Mouse (Mus musculus) embryonic facial prominence, embryonic 13.5 days (tissue): ENCODE measurements around the gene Grwd1. TPM values are rescaled to one million over a fixed set of nuclear protein-coding genes. Genes with fewer than 3 reads are reported as not detected.
A peak's percentile ranks its signal among the peaks of the same experiment; 100 is the strongest.

Experiments used
- ATAC-seq: fragments of 200-750 bp; cut with Nextera tagmentation; 2 replicates; pipeline ENCODE4 v1.8.0; 2017; ENCODE audit warnings: low read depth; ENCODE audit not compliant: insufficient number of reproducible peaks, insufficient read depth, low FRiP score, low TSS enrichment
- H3K27ac ChIP-seq: fragments of 300-500 bp; sonication (generic); 2 replicates; pipeline ENCODE4 v1.5.1; 2015; ENCODE audit warnings: moderate library complexity, mild to moderate bottlenecking, inconsistent platforms
- H3K27me3 ChIP-seq: fragments of 300-500 bp; sonication (generic); 2 replicates; pipeline ENCODE4 v1.6.1; 2015; ENCODE audit warnings: mild to moderate bottlenecking, inconsistent platforms
- H3K36me3 ChIP-seq: fragments of 300-500 bp; sonication (generic); 2 replicates; pipeline ENCODE4 v1.6.1; 2015; ENCODE audit warnings: mild to moderate bottlenecking, inconsistent platforms
- H3K4me1 ChIP-seq: fragments of 300-500 bp; sonication (generic); 2 replicates; pipeline ENCODE4 v1.6.1; 2015; ENCODE audit warnings: inconsistent platforms
- H3K4me2 ChIP-seq: fragments of 300-500 bp; sonication (generic); 2 replicates; pipeline ENCODE4 v1.6.1; 2015; ENCODE audit warnings: moderate library complexity, mild to moderate bottlenecking, inconsistent platforms
- H3K4me3 ChIP-seq: fragments of 300-500 bp; sonication (generic); 2 replicates; pipeline ENCODE4 v1.5.1; 2015; ENCODE audit warnings: mild to moderate bottlenecking, inconsistent platforms
- H3K9ac ChIP-seq: fragments of 300-500 bp; sonication (generic); 2 replicates; pipeline ENCODE4 v1.6.1; 2015; ENCODE audit warnings: mild to moderate bottlenecking, inconsistent platforms
- H3K9me3 ChIP-seq: fragments of 300-500 bp; sonication (generic); 2 replicates; pipeline ENCODE4 v1.6.1; 2016; ENCODE audit warnings: inconsistent platforms
- WGBS: fragments of 180-500 bp; shearing (Covaris S2); methylation state at CpG from one replicate; pipeline ENCODE4 v1.1.7; 2015; ENCODE audit warnings: mixed read lengths; 5-methylcytosine and 5-hydroxymethylcytosine counted together
- polyA plus RNA-seq: library from polyadenylated mRNA; unstranded; fragments of >200 nt; fragmentation: Nextera tagmentation; extraction: Ambion mirVana; gene quantifications from 2 replicates; pipeline ENCODE4 v1.2.1, GENCODE M21; 2015

Grwd1 gene
- polyA plus RNA-seq, 1 experiment from 2014 or later = 74.0 TPM

GRCm38 (mm10) chr7:45796950-45797349 lies 33.8 kb downstream of the Grwd1 start:
- Histone ChIP-seq H3K9me3 (no peaks in the 10 kb centered on the region), H3K27me3 (peaks cover 40% of the 10 kb centered on the region), H3K27ac (no peak overlapping the region), H3K9ac (peak overlapping the region; percentile 78), H3K4me3 (no peak overlapping the region), H3K4me1 (peaks cover 34% of the 10 kb centered on the region), H3K36me3 (peaks cover 45% of the 10 kb centered on the region), H3K4me2 (peak overlapping the region; percentile 87; the same call in 1 of the 2 replicates)
- no peak for ATAC-seq
- 45% methylated on average over 6 of the region's 6 CpGs for WGBS

GRCm38 (mm10) chr7:45794971-45795370 lies 35.8 kb downstream of the Grwd1 start:
- WGBS = 95% methylated on average over 28 of the region's 29 CpGs
- Histone ChIP-seq H3K9me3 (no peaks in the 10 kb centered on the region), H3K36me3 (peaks cover 60% of the 10 kb centered on the region), H3K4me3 (no peak overlapping the region), H3K27ac (no peak overlapping the region), H3K4me2 (no peak overlapping the region), H3K4me1 (peaks cover 20% of the 10 kb centered on the region), H3K27me3 (peaks cover 36% of the 10 kb centered on the region), H3K9ac (no peak overlapping the region)
- ATAC-seq = no peak

- ATAC-seq = no peak
- 87% methylated on average over 44 of the region's 44 CpGs for WGBS
Measured at GRCm38 (mm10) chr7:45793969-45794585, 36.7 kb downstream of the Grwd1 start.

GRCm38 (mm10) chr7:45793240-45793639 lies 37.5 kb downstream of the Grwd1 start:
- Histone ChIP-seq H3K27ac (no peak overlapping the region), H3K4me1 (peaks cover 13% of the 10 kb centered on the region), H3K4me2 (no peak overlapping the region), H3K4me3 (no peak overlapping the region), H3K9me3 (no peaks in the 10 kb centered on the region), H3K27me3 (peaks cover 27% of the 10 kb centered on the region), H3K9ac (no peak overlapping the region), H3K36me3 (peaks cover 77% of the 10 kb centered on the region)
- WGBS = 83% methylated on average over 24 of the region's 24 CpGs
- no peak for ATAC-seq

More at GRCm38 (mm10) chr7:45793969-45794585, 36.7 kb downstream of the Grwd1 start:
- Histone ChIP-seq H3K9me3 (no peaks in the 10 kb centered on the region), H3K36me3 (peaks cover 69% of the 10 kb centered on the region), H3K27ac (no peak overlapping the region), H3K4me3 (no peak overlapping the region), H3K9ac (no peak overlapping the region), H3K27me3 (peaks cover 35% of the 10 kb centered on the region), H3K4me1 (peaks cover 19% of the 10 kb centered on the region), H3K4me2 (no peak overlapping the region)

GRCm38 (mm10) chr7:45791756-45792490 lies 38.8 kb downstream of the Grwd1 start:
- no peaks in the 10 kb centered on the region for H3K9me3 ChIP-seq
- no peak overlapping the region for H3K4me2 ChIP-seq
- peaks cover 14% of the 10 kb centered on the region for H3K27me3 ChIP-seq
- H3K36me3 ChIP-seq = peaks cover 86% of the 10 kb centered on the region
- no peak overlapping the region for H3K4me3 ChIP-seq
- no peak for ATAC-seq
- H3K4me1 ChIP-seq = peaks cover 8% of the 10 kb centered on the region
- no peak overlapping the region for H3K27ac ChIP-seq
- H3K9ac ChIP-seq = no peak overlapping the region
- WGBS = 82% methylated on average over 17 of the region's 17 CpGs

GRCm38 (mm10) chr7:45790721-45791120 lies 40.0 kb downstream of the Grwd1 start:
- Histone ChIP-seq H3K9me3 (no peaks in the 10 kb centered on the region), H3K9ac (no peak overlapping the region), H3K36me3 (peaks cover 81% of the 10 kb centered on the region), H3K4me3 (no peak overlapping the region), H3K4me1 (peaks cover 20% of the 10 kb centered on the region), H3K27me3 (peaks cover 5% of the 10 kb centered on the region), H3K4me2 (no peak overlapping the region), H3K27ac (no peak overlapping the region)
- 67% methylated on average over 6 of the region's 6 CpGs for WGBS
- no peak for ATAC-seq

- 88% methylated on average over 22 of the region's 22 CpGs for WGBS
- H3K36me3 ChIP-seq = peaks cover 51% of the 10 kb centered on the region
- no peak overlapping the region for H3K9ac ChIP-seq
- H3K4me2 ChIP-seq = peak overlapping the region; percentile 92
- H3K27me3 ChIP-seq = no peaks in the 10 kb centered on the region
- H3K4me1 ChIP-seq = peaks cover 33% of the 10 kb centered on the region
- ATAC-seq = no peak
- no peak overlapping the region for H3K27ac ChIP-seq
- H3K9me3 ChIP-seq = no peaks in the 10 kb centered on the region
- peak overlapping the region; percentile 82; the same call in 1 of the 2 replicates for H3K4me3 ChIP-seq
Measured at GRCm38 (mm10) chr7:45787642-45788041, 43.1 kb downstream of the Grwd1 start.

GRCm38 (mm10) chr7:45786661-45787413 lies 43.9 kb downstream of the Grwd1 start:
- Histone ChIP-seq H3K9ac (peak overlapping the region; percentile 82), H3K36me3 (peaks cover 43% of the 10 kb centered on the region), H3K4me1 (peaks cover 33% of the 10 kb centered on the region), H3K4me3 (peak overlapping the region; percentile 82), H3K9me3 (no peaks in the 10 kb centered on the region), H3K27ac (peak overlapping the region; percentile 57; the same call in 1 of the 2 replicates), H3K27me3 (0 out of 2 replicates have a peak, but pooled peaks cover 7% of the 10 kb centered on the region), H3K4me2 (peak overlapping the region; percentile 92)
- WGBS = 7% methylated on average over 17 of the region's 17 CpGs
- ATAC-seq = peak; percentile 44; the same call in 1 of the 2 replicates

GRCm38 (mm10) chr7:45786136-45786578 lies 44.6 kb downstream of the Grwd1 start:
- peak; percentile 46; the same call in 1 of the 2 replicates for ATAC-seq
- Histone ChIP-seq H3K36me3 (peaks cover 38% of the 10 kb centered on the region), H3K4me2 (peak overlapping the region; percentile 92), H3K4me1 (peaks cover 33% of the 10 kb centered on the region), H3K9me3 (no peaks in the 10 kb centered on the region), H3K27me3 (0 out of 2 replicates have a peak, but pooled peaks cover 7% of the 10 kb centered on the region), H3K9ac (peak overlapping the region; percentile 82), H3K27ac (no peak overlapping the region; the same call in 1 of the 2 replicates), H3K4me3 (peak overlapping the region; percentile 82)
- 2% methylated on average over 14 of the region's 14 CpGs for WGBS

- Histone ChIP-seq H3K4me3 (peak overlapping the region; percentile 82), H3K9ac (peak overlapping the region; percentile 82), H3K36me3 (peaks cover 32% of the 10 kb centered on the region), H3K4me1 (peaks cover 33% of the 10 kb centered on the region), H3K9me3 (no peaks in the 10 kb centered on the region), H3K4me2 (peak overlapping the region; percentile 92), H3K27me3 (0 out of 2 replicates have a peak, but pooled peaks cover 7% of the 10 kb centered on the region), H3K27ac (peak overlapping the region; percentile 66)
- 0 out of 2 replicates have a peak, but pooled peaks have one; percentile 5 for ATAC-seq
- WGBS = under 1% methylated on average over 38 of the region's 42 CpGs
Measured at GRCm38 (mm10) chr7:45785388-45786135, 45.2 kb downstream of the Grwd1 start.
